Mouse (Mus musculus) kidney, postnatal 0 days (tissue): ENCODE data around the gene Ephx4. TPM values are rescaled to one million over a fixed set of nuclear protein-coding genes. Genes with fewer than 3 reads are reported as not detected.

Experiments
- ATAC-seq: fragments of 200-750 bp; cut with Nextera tagmentation; replicated peaks from 2 replicates; pipeline ENCODE4 v1.8.0; 2017; ENCODE audit warnings: low read depth, moderate number of reproducible peaks, moderate TSS enrichment, moderate library complexity; ENCODE audit not compliant: low FRiP score
- DNase-seq: peaks from one replicate; pipeline ENCODE4 v3.0.0-alpha.2; 2016; ENCODE audit warnings: low spot score
- H3K27ac ChIP-seq: fragments of 300-500 bp; sonication (generic); 2 replicates; pipeline ENCODE4 v1.5.1; 2014; ENCODE audit warnings: mild to moderate bottlenecking
- H3K27me3 ChIP-seq: fragments of 300-500 bp; sonication (generic); 2 replicates; pipeline ENCODE4 v1.6.1; 2014; ENCODE audit warnings: low read length, mixed read lengths; ENCODE audit not compliant: insufficient read depth
- H3K36me3 ChIP-seq: fragments of 300-500 bp; sonication (generic); 2 replicates; pipeline ENCODE4 v1.6.1; 2014; ENCODE audit warnings: low read length, mixed read lengths; ENCODE audit not compliant: insufficient read depth
- H3K4me1 ChIP-seq: fragments of 300-500 bp; sonication (generic); replicated peaks from 2 replicates; pipeline ENCODE4 v1.6.1; 2014; ENCODE audit warnings: antibody characterized with exemption, low read length, mixed read lengths; ENCODE audit not compliant: insufficient read depth
- H3K4me2 ChIP-seq: fragments of 300-500 bp; sonication (generic); 2 replicates; pipeline ENCODE4 v1.6.1; 2014; ENCODE audit warnings: mild to moderate bottlenecking, low read length, moderate library complexity, mixed read lengths
- H3K4me3 ChIP-seq: fragments of 300-500 bp; sonication (generic); replicated peaks from 2 replicates; pipeline ENCODE4 v1.5.1; 2014; ENCODE audit warnings: low read depth, low read length
- H3K9ac ChIP-seq: fragments of 300-500 bp; sonication (generic); 2 replicates; pipeline ENCODE4 v1.6.1; 2014; ENCODE audit warnings: low read depth, low read length
- H3K9me3 ChIP-seq: fragments of 300-500 bp; sonication (generic); replicated peaks from 2 replicates; pipeline ENCODE4 v1.6.1; 2016; ENCODE audit warnings: low read length, inconsistent platforms, mixed read lengths
- CTCF ChIP-seq: IDR thresholded peaks from 2 replicates; pipeline ENCODE4 v1.5.1; 2016; ENCODE audit warnings: antibody characterized with exemption, low read depth, mild to moderate bottlenecking, moderate library complexity
- WGBS: fragments of 180-500 bp; shearing (Covaris S2); extraction: QIAGEN DNeasy Blood & Tissue Kit; methylation state at CpG from one replicate; pipeline ENCODE4 v1.1.7; 2014; 5-methylcytosine and 5-hydroxymethylcytosine counted together
- polyA plus RNA-seq: library from polyadenylated mRNA; unstranded; fragments of >200 nt; fragmentation: Nextera tagmentation; extraction: Ambion mirVana; gene quantifications from 2 replicates; pipeline ENCODE4 v1.2.1, GENCODE M21; 2015

Ephx4 gene
- polyA plus RNA-seq, 1 experiment from 2014 or later, result 1.8 TPM

GRCm38 (mm10) chr5:107437464-107438281, 35.1 kb downstream of the Ephx4 start, which contains the start of gene Btbd8:
Btbd8 (plus strand) TSS chr5:107437997.
- peak; percentile 96 for ATAC-seq
- H3K36me3 ChIP-seq, result no peaks in the 10 kb centered on the region
- peak within 1 kb of the TSS; percentile 93 for H3K27ac ChIP-seq
- H3K9ac ChIP-seq, result peak within 1 kb of the TSS; percentile 96
- no peaks in the 10 kb centered on the region for H3K4me1 ChIP-seq
- no peak for TF ChIP-seq CTCF
- H3K27me3 ChIP-seq, result no peaks in the 10 kb centered on the region
- no peaks in the 10 kb centered on the region for H3K9me3 ChIP-seq
- H3K4me2 ChIP-seq, result peak within 1 kb of the TSS; percentile 75
- peak within 1 kb of the TSS; percentile 94 for H3K4me3 ChIP-seq
- DNase-seq, result peak; percentile 95
- under 1% methylated on average over 42 of the region's 51 CpGs for WGBS

- H3K4me1 ChIP-seq, result no peaks in the 10 kb centered on the region
- no peak for TF ChIP-seq CTCF
- peak overlapping the region; percentile 93 for H3K27ac ChIP-seq
- H3K9me3 ChIP-seq, result no peaks in the 10 kb centered on the region
- no peaks in the 10 kb centered on the region for H3K36me3 ChIP-seq
- H3K27me3 ChIP-seq, result no peaks in the 10 kb centered on the region
- ATAC-seq, result no peak
- 18% methylated on average over 7 of the region's 7 CpGs for WGBS
- peak overlapping the region; percentile 96 for H3K9ac ChIP-seq
- H3K4me2 ChIP-seq, result peak overlapping the region; percentile 75
- H3K4me3 ChIP-seq, result peak overlapping the region; percentile 94
- peak; percentile 31 for DNase-seq
Observed at GRCm38 (mm10) chr5:107438353-107438752, 35.8 kb downstream of the Ephx4 start.

GRCm38 (mm10) chr5:107441881-107442280, 39.3 kb downstream of the Ephx4 start:
- Histone ChIP-seq H3K4me3 (no peak overlapping the region), H3K9ac (no peak overlapping the region), H3K27me3 (no peaks in the 10 kb centered on the region), H3K4me2 (no peak overlapping the region), H3K4me1 (no peaks in the 10 kb centered on the region), H3K9me3 (no peaks in the 10 kb centered on the region), H3K27ac (no peak overlapping the region), H3K36me3 (no peaks in the 10 kb centered on the region)
- TF ChIP-seq CTCF, result no peak
- DNase-seq, result no peak
- WGBS, result 83% methylated on average over 5 of the region's 5 CpGs
- ATAC-seq, result no peak

- ATAC-seq, result no peak
- no peaks in the 10 kb centered on the region for H3K9me3 ChIP-seq
- H3K36me3 ChIP-seq, result no peaks in the 10 kb centered on the region
- TF ChIP-seq CTCF, result no peak
- no peak for DNase-seq
- no peak overlapping the region for H3K27ac ChIP-seq
- no peak overlapping the region for H3K4me3 ChIP-seq
- H3K4me1 ChIP-seq, result no peaks in the 10 kb centered on the region
- no peak overlapping the region for H3K4me2 ChIP-seq
- 91% methylated on average over 4 of the region's 4 CpGs for WGBS
- H3K9ac ChIP-seq, result no peak overlapping the region
- no peaks in the 10 kb centered on the region for H3K27me3 ChIP-seq
Observed at GRCm38 (mm10) chr5:107444251-107444650, 41.7 kb downstream of the Ephx4 start.

GRCm38 (mm10) chr5:107447977-107448376, 45.4 kb downstream of the Ephx4 start:
- ATAC-seq, result no peak

GRCm38 (mm10) chr5:107448784-107449183, 46.2 kb downstream of the Ephx4 start:
- no peak overlapping the region for H3K4me2 ChIP-seq
- ATAC-seq (no peak), DNase-seq (no peak)
- no peak overlapping the region for H3K27ac ChIP-seq
- no peaks in the 10 kb centered on the region for H3K4me1 ChIP-seq
- H3K9ac ChIP-seq, result no peak overlapping the region
- H3K27me3 ChIP-seq, result no peaks in the 10 kb centered on the region
- TF ChIP-seq CTCF, result no peak
- no peak overlapping the region for H3K4me3 ChIP-seq
- no peaks in the 10 kb centered on the region for H3K9me3 ChIP-seq
- WGBS, result 97% methylated on average over 4 of the region's 4 CpGs
- no peaks in the 10 kb centered on the region for H3K36me3 ChIP-seq

More at GRCm38 (mm10) chr5:107447977-107448376, 45.4 kb downstream of the Ephx4 start:
- WGBS, result 84% methylated on average over 4 of the region's 4 CpGs
- no peak for TF ChIP-seq CTCF
- Histone ChIP-seq H3K9ac (no peak overlapping the region), H3K4me3 (no peak overlapping the region), H3K9me3 (no peaks in the 10 kb centered on the region), H3K4me1 (no peaks in the 10 kb centered on the region), H3K27me3 (no peaks in the 10 kb centered on the region), H3K4me2 (no peak overlapping the region), H3K27ac (no peak overlapping the region), H3K36me3 (no peaks in the 10 kb centered on the region)
- no peak for DNase-seq
